Mouse (Mus musculus): ENCODE measurements around the gene Anxa4.

- no peak for TF ChIP-seq CTCF (IDR thresholded peaks at IDR 0.05; ENCODE audit: borderline replicate concordance, extremely low read depth, insufficient read depth, insufficient read length)
- TF ChIP-seq POLR2A (IDR thresholded peaks at IDR 0.05; ENCODE audit: borderline replicate concordance, extremely low read depth, insufficient read depth, insufficient read length, poor library complexity, severe bottlenecking) = no peak
Observed at GRCm38 (mm10) chr6:86768938-86769337, 24.4 kb downstream of the Anxa4 start.
